Mouse (Mus musculus): ENCODE data around the gene Stat1. TPM values are rescaled to one million over a fixed set of nuclear protein-coding genes. Genes with fewer than 3 reads are reported as not detected.

The Stat1 gene
- total RNA-seq, 2 experiments from 2014 or later = 46.5 to 59.4 TPM

- ATAC-seq (replicated peaks; ENCODE audit: poor library complexity) = no peak
Observed at GRCm38 (mm10) chr1:52131787-52132377, 12.6 kb downstream of the Stat1 start.

- ATAC-seq (replicated peaks; ENCODE audit: poor library complexity) = no peak
Observed at GRCm38 (mm10) chr1:52133254-52133653, 14.0 kb downstream of the Stat1 start.

- ATAC-seq (replicated peaks; ENCODE audit: poor library complexity) = no peak
Observed at GRCm38 (mm10) chr1:52137292-52137691, 18.1 kb downstream of the Stat1 start.

- ATAC-seq (replicated peaks; ENCODE audit: poor library complexity) = no peak
Observed at GRCm38 (mm10) chr1:52140534-52140933, 21.3 kb downstream of the Stat1 start.

GRCm38 (mm10) chr1:52141482-52141881 is 22.2 kb downstream of the Stat1 start:
- peak; percentile 72 for ATAC-seq (replicated peaks; ENCODE audit: poor library complexity)

GRCm38 (mm10) chr1:52142117-52142516 is 22.9 kb downstream of the Stat1 start:
- no peak for ATAC-seq (replicated peaks; ENCODE audit: poor library complexity)

GRCm38 (mm10) chr1:52143191-52143590 is 24.0 kb downstream of the Stat1 start:
- ATAC-seq (replicated peaks; ENCODE audit: poor library complexity) = no peak

- no peak for ATAC-seq (replicated peaks; ENCODE audit: poor library complexity)
Observed at GRCm38 (mm10) chr1:52143596-52144156, 24.4 kb downstream of the Stat1 start.

GRCm38 (mm10) chr1:52144907-52145306 is 25.7 kb downstream of the Stat1 start:
- no peak for ATAC-seq (replicated peaks; ENCODE audit: poor library complexity)

- ATAC-seq (replicated peaks; ENCODE audit: poor library complexity) = peak; percentile 72
Observed at GRCm38 (mm10) chr1:52146214-52146970, 27.2 kb downstream of the Stat1 start.

GRCm38 (mm10) chr1:52147431-52147830 is 28.2 kb downstream of the Stat1 start:
- no peak for ATAC-seq (replicated peaks; ENCODE audit: poor library complexity)

- ATAC-seq (replicated peaks; ENCODE audit: poor library complexity) = no peak
Observed at GRCm38 (mm10) chr1:52148178-52148577, 28.9 kb downstream of the Stat1 start.

- ATAC-seq (replicated peaks; ENCODE audit: poor library complexity) = no peak
Observed at GRCm38 (mm10) chr1:52148696-52149095, 29.5 kb downstream of the Stat1 start.

GRCm38 (mm10) chr1:52149934-52150346 is 30.7 kb downstream of the Stat1 start:
- ATAC-seq (replicated peaks; ENCODE audit: poor library complexity) = peak; percentile 86

GRCm38 (mm10) chr1:52150676-52151075 is 31.4 kb downstream of the Stat1 start:
- ATAC-seq (replicated peaks; ENCODE audit: poor library complexity) = peak; percentile 70

- no peak for ATAC-seq (replicated peaks; ENCODE audit: poor library complexity)
Observed at GRCm38 (mm10) chr1:52151166-52151565, 31.9 kb downstream of the Stat1 start.

- no peak for ATAC-seq (replicated peaks; ENCODE audit: poor library complexity)
Observed at GRCm38 (mm10) chr1:52152369-52152768, 33.1 kb downstream of the Stat1 start.

- ATAC-seq (replicated peaks; ENCODE audit: poor library complexity) = no peak
Observed at GRCm38 (mm10) chr1:52152936-52153335, 33.7 kb downstream of the Stat1 start.

- no peak for ATAC-seq (replicated peaks; ENCODE audit: poor library complexity)
Observed at GRCm38 (mm10) chr1:52154890-52155289, 35.6 kb downstream of the Stat1 start.

- ATAC-seq (replicated peaks; ENCODE audit: poor library complexity) = no peak
Observed at GRCm38 (mm10) chr1:52156351-52156750, 37.1 kb downstream of the Stat1 start.

- ATAC-seq (replicated peaks; ENCODE audit: poor library complexity) = no peak
Observed at GRCm38 (mm10) chr1:52158040-52158439, 38.8 kb downstream of the Stat1 start.

Measured in megakaryocyte progenitor cell, adult 5-6 weeks (primary cell).